Mouse (Mus musculus) heart, postnatal 0 days (tissue): ENCODE results near the gene Nucks1.

Experiments used
- CTCF ChIP-seq: IDR thresholded peaks from 2 replicates; pipeline ENCODE4 v1.5.1; 2016; ENCODE audit warnings: antibody characterized with exemption, control low read depth, low read depth
- EP300 ChIP-seq: IDR thresholded peaks from 2 replicates; pipeline ENCODE4 v1.6.1; 2016; ENCODE audit warnings: antibody characterized with exemption, low read depth

DNA sequence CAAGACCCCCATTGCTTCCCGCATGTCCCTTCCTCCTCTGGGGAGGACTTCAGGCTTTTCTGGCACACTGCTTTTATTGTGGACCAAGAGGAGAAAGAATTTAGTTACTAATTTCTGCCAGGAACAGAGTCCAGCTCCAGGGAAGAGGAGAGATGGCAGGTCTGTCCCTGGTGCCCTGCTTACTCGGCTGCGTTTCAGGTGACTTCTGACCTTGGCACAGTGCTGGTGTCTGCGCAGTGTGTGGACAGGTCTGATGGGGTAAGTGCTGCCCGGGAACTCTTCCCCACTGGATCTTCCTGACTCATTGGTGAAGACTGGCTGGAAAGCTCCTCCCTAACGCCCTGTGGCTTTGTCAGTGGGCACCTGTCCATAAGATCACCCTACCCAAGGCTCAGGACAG is 58.6 kb downstream of the Nucks1 start:
- TF ChIP-seq CTCF, result no peak
- no peak for TF ChIP-seq EP300
